Mouse (Mus musculus): ENCODE measurements around the gene Wnt3. TPM values are rescaled to one million over a fixed set of nuclear protein-coding genes. Genes with fewer than 3 reads are reported as not detected.

The Wnt3 gene
- polyA plus RNA-seq, 1 experiment from 2014 or later = not detected

GRCm38 (mm10) chr11:103864486-103864885, 90.5 kb downstream of the Wnt3 start:
- H3K9me3 ChIP-seq (ENCODE audit: control insufficient read depth, low read length) = no peaks in the 10 kb centered on the region
- H3K27ac ChIP-seq (replicated peaks in 1 of 2; ENCODE audit: control insufficient read depth in 1 of 2, insufficient read depth in 1 of 2, low read depth in 2 of 2, low read length in 2 of 2) = no peak overlapping the region
- H3K27me3 ChIP-seq (ENCODE audit: control insufficient read depth, insufficient read depth, low read length) = no peaks in the 10 kb centered on the region
- H3K4me1 ChIP-seq (ENCODE audit: control insufficient read depth in 2 of 2, insufficient read depth in 2 of 2, low read length in 2 of 2) = no peaks in the 10 kb centered on the region
- no peak overlapping the region for H3K4me2 ChIP-seq (ENCODE audit: low read length)
- H3K4me3 ChIP-seq (ENCODE audit: control insufficient read depth in 1 of 2, insufficient read depth in 1 of 2, low read depth in 1 of 2, low read length in 2 of 2) = no peak overlapping the region
- peaks cover 19% of the 10 kb centered on the region for H3K36me3 ChIP-seq (ENCODE audit: control insufficient read depth, insufficient read depth, low read length)
- WGBS = 88% methylated on average over 4 of the region's 4 CpGs
- no peak for ATAC-seq (ENCODE audit: insufficient number of reproducible peaks, insufficient read depth, low FRiP score, low read depth)
- H3K9ac ChIP-seq (ENCODE audit: low read length) = no peak overlapping the region

GRCm38 (mm10) chr11:103865346-103865745, 91.4 kb downstream of the Wnt3 start:
- no peak overlapping the region for H3K4me2 ChIP-seq (ENCODE audit: low read length)
- no peak overlapping the region for H3K4me3 ChIP-seq (ENCODE audit: control insufficient read depth in 1 of 2, insufficient read depth in 1 of 2, low read depth in 1 of 2, low read length in 2 of 2)
- 82% methylated on average over 7 of the region's 7 CpGs for WGBS
- H3K27ac ChIP-seq (replicated peaks in 1 of 2; ENCODE audit: control insufficient read depth in 1 of 2, insufficient read depth in 1 of 2, low read depth in 2 of 2, low read length in 2 of 2) = no peak overlapping the region
- peaks cover 22% of the 10 kb centered on the region for H3K36me3 ChIP-seq (ENCODE audit: control insufficient read depth, insufficient read depth, low read length)
- H3K4me1 ChIP-seq (ENCODE audit: control insufficient read depth in 2 of 2, insufficient read depth in 2 of 2, low read length in 2 of 2) = no peaks in the 10 kb centered on the region
- ATAC-seq (ENCODE audit: insufficient number of reproducible peaks, insufficient read depth, low FRiP score, low read depth) = no peak
- H3K9ac ChIP-seq (ENCODE audit: low read length) = no peak overlapping the region
- H3K27me3 ChIP-seq (ENCODE audit: control insufficient read depth, insufficient read depth, low read length) = no peaks in the 10 kb centered on the region
- no peaks in the 10 kb centered on the region for H3K9me3 ChIP-seq (ENCODE audit: control insufficient read depth, low read length)

Other genes with a start within 250 kb of the Wnt3 start
- gene Gm884, start 153.0 kb upstream of the Wnt3 start, polyA plus RNA-seq (2014; fragmentation: Nextera tagmentation; extraction: Ambion mirVana) = not detected in 2 replicates
- gene Lyzl6, start 135.3 kb upstream of the Wnt3 start, polyA plus RNA-seq (2014; fragmentation: Nextera tagmentation; extraction: Ambion mirVana) = not detected in 2 replicates
- not detected in 2 replicates for gene Rprml, start 124.6 kb upstream of the Wnt3 start, polyA plus RNA-seq (2014; fragmentation: Nextera tagmentation; extraction: Ambion mirVana)
- gene Gosr2, start 76.3 kb upstream of the Wnt3 start, polyA plus RNA-seq (2014; fragmentation: Nextera tagmentation; extraction: Ambion mirVana) = 60.4 and 63.5 TPM in 2 replicates
- gene Wnt9b, start 24.3 kb upstream of the Wnt3 start, polyA plus RNA-seq (2014; fragmentation: Nextera tagmentation; extraction: Ambion mirVana) = 0.45 and 0.65 TPM in 2 replicates
- gene Nsf, start 179.9 kb downstream of the Wnt3 start, polyA plus RNA-seq (2014; fragmentation: Nextera tagmentation; extraction: Ambion mirVana) = 26.6 and 26.8 TPM in 2 replicates
- gene Arf2, start 192.6 kb downstream of the Wnt3 start, polyA plus RNA-seq (2014; fragmentation: Nextera tagmentation; extraction: Ambion mirVana) = 60.0 and 66.0 TPM in 2 replicates

Measured in heart, embryonic 14.5 days (tissue).